ENCODE assay signal across 23 mouse cellular contexts in genomic region chr16:73874991-73875390, GRCm38 (mm10).
DNase-seq lines count a peak whose midpoint lies in the region; ATAC-seq and TF ChIP-seq lines count a peak whose summit lies in the region.
"Had no signal": no experiment of that assay in that cellular context is flagged by ENCODE, and none has a peak within 500 bp of the region (broad histone marks: within the 10 kb centered on the region; RNA-seq: fewer than 3 reads in every experiment).

No protein-coding gene starts in this region.

- peak; percentile 7 for DNase-seq in kidney, adult 2 months
- DNase-seq in kidney, adult 11 months, result no peak
- DNase-seq in 416B (ENCODE audit: low read depth), result peak; percentile 57
- peak; percentile 13 for DNase-seq in MEL (ENCODE audit: low read depth, low spot score)
- DNase-seq in gastrocnemius, adult 8-10 months (ENCODE audit: low spot score in 2 of 2), result no peak
- DNase-seq in urinary bladder, postnatal 36 days (ENCODE audit: low spot score in 2 of 2), result no peak
- DNase-seq: cerebellum, adult 9-11 months; embryo, embryonic 11 days; heart, postnatal 36 days; liver; midbrain, embryonic 14.5 days; thymus, adult 2 months had no signal

- TF ChIP-seq CTCF in kidney, adult 2 months (conservative IDR thresholded peaks at IDR 0.05; ENCODE audit: insufficient read depth, insufficient read length, low read depth, low read length), result no peak
- no peak for TF ChIP-seq CTCF in MEL (IDR thresholded peaks at IDR 0.05 in 2 of 3, conservative IDR thresholded peaks at IDR 0.05 in 1 of 3; ENCODE audit: control insufficient read depth in 1 of 3, insufficient read depth in 1 of 3, low read depth in 2 of 3, low read length in 3 of 3, poor library complexity in 1 of 3, severe bottlenecking in 1 of 3)

- peak; percentile 99 for ATAC-seq in hematopoietic stem cell, adult 5-6 weeks (replicated peaks in 1 of 2; ENCODE audit: insufficient read depth in 1 of 2, low FRiP score in 2 of 2, low TSS enrichment in 1 of 2, low read depth in 1 of 2, poor library complexity in 2 of 2, severe bottlenecking in 2 of 2)
- ATAC-seq: CD4-positive, CD25-positive, alpha-beta regulatory T cell, adult 4 months; forebrain, embryonic 16.5 days; hindbrain, postnatal 0 days; intestine, postnatal 0 days had no signal

- H3K9me3 ChIP-seq in MEL (replicated peaks; ENCODE audit: insufficient read depth, low read length), result no peaks in the 10 kb centered on the region
- H3K9me3 ChIP-seq: embryonic facial prominence, embryonic 15.5 days; heart, embryonic 13.5 days; stomach, embryonic 15.5 days had no signal

- no peak for TF ChIP-seq RAD21 in MEL (IDR thresholded peaks at IDR 0.05; ENCODE audit: low read depth, low read length)

- no peaks in the 10 kb centered on the region for H3K4me1 ChIP-seq in kidney, adult 2 months (ENCODE audit: control insufficient read depth, insufficient read depth, low read length)
- no peaks in the 10 kb centered on the region for H3K4me1 ChIP-seq in MEL (ENCODE audit: control insufficient read depth in 1 of 2, insufficient read depth in 2 of 2, low read length in 2 of 2)
- H3K4me1 ChIP-seq: embryonic facial prominence, embryonic 15.5 days; stomach, embryonic 15.5 days had no signal

- H3K4me3 ChIP-seq in kidney, adult 2 months (ENCODE audit: insufficient read depth, low read depth, low read length), result no peak overlapping the region
- no peak overlapping the region for H3K4me3 ChIP-seq in MEL (ENCODE audit: control insufficient read depth in 1 of 2, insufficient read depth in 1 of 2, low read depth in 2 of 2, low read length in 2 of 2)
- H3K4me3 ChIP-seq: embryonic facial prominence, embryonic 15.5 days; heart, embryonic 13.5 days; myocyte; stomach, embryonic 15.5 days had no signal

- WGBS in kidney, adult 2 months, result 73% methylated on average over 2 of the region's 2 CpGs

- H3K27ac ChIP-seq in kidney, adult 2 months (ENCODE audit: insufficient read depth, low read depth, low read length), result no peak overlapping the region
- no peak overlapping the region for H3K27ac ChIP-seq in MEL (ENCODE audit: control insufficient read depth, low read depth, low read length)
- H3K27ac ChIP-seq: embryonic facial prominence, embryonic 15.5 days; heart, embryonic 13.5 days; hindbrain, postnatal 0 days; kidney, postnatal 0 days; macrophage; stomach, embryonic 15.5 days had no signal

- TF ChIP-seq EP300 in MEL (IDR thresholded peaks at IDR 0.05; ENCODE audit: low read depth in 1 of 2, low read length in 2 of 2), result no peak

- TF ChIP-seq POLR2A in kidney, adult 2 months (IDR thresholded peaks at IDR 0.05; ENCODE audit: low read depth, low read length), result no peak
- TF ChIP-seq POLR2A in MEL (IDR thresholded peaks at IDR 0.05; ENCODE audit: control insufficient read depth in 1 of 2, insufficient read depth in 1 of 2, low read depth in 1 of 2, low read length in 2 of 2, poor library complexity in 1 of 2), result no peak

- H3K9ac ChIP-seq in MEL (ENCODE audit: control insufficient read depth, low read depth, low read length, poor library complexity, severe bottlenecking), result no peak overlapping the region
- H3K9ac ChIP-seq: embryonic facial prominence, embryonic 15.5 days; heart, embryonic 13.5 days; stomach, embryonic 15.5 days had no signal

- no peaks in the 10 kb centered on the region for H3K79me2 ChIP-seq in MEL (ENCODE audit: control insufficient read depth, insufficient read depth, low read length, poor library complexity)

- H3K36me3 ChIP-seq in kidney, adult 2 months (ENCODE audit: control insufficient read depth, insufficient read depth, low read length), result no peaks in the 10 kb centered on the region
- H3K36me3 ChIP-seq in MEL (ENCODE audit: control insufficient read depth in 1 of 2, insufficient read depth in 2 of 2, low read length in 2 of 2), result no peaks in the 10 kb centered on the region
- H3K36me3 ChIP-seq: embryonic facial prominence, embryonic 15.5 days; heart, embryonic 13.5 days; stomach, embryonic 15.5 days had no signal

- H3K27me3 ChIP-seq in kidney, adult 2 months (replicated peaks; ENCODE audit: control insufficient read depth, insufficient read depth, low read length), result no peaks in the 10 kb centered on the region
- no peaks in the 10 kb centered on the region for H3K27me3 ChIP-seq in MEL (ENCODE audit: control insufficient read depth in 1 of 2, insufficient read depth in 2 of 2, low read length in 2 of 2)
- H3K27me3 ChIP-seq: embryonic facial prominence, embryonic 15.5 days; heart, embryonic 13.5 days; stomach, embryonic 15.5 days had no signal

TF ChIP-seq in MEL, 35 proteins besides CTCF, POLR2A, EP300 and RAD21:
- TF ChIP-seq HCFC1 (IDR thresholded peaks at IDR 0.05; ENCODE audit: low read depth, low read length) (no peak), UBTF (IDR thresholded peaks at IDR 0.05; ENCODE audit: borderline replicate concordance, insufficient read depth, low read depth, low read length) (no peak), GATA1 (IDR thresholded peaks at IDR 0.05; ENCODE audit: low read depth, low read length) (no peak)

Comparison
In these comparisons a context has a peak if more than half of its experiments do, and no peak if none do; other contexts are left out.
1. DNase-seq: peak in kidney, adult 2 months (single experiment), 416B (single experiment) and MEL (single experiment); none in kidney, adult 11 months (single experiment), gastrocnemius, adult 8-10 months (0 of 2) and urinary bladder, postnatal 36 days (0 of 2).